Mouse (Mus musculus): ENCODE results near the gene Chd5.

Gene Chd5

DNA sequence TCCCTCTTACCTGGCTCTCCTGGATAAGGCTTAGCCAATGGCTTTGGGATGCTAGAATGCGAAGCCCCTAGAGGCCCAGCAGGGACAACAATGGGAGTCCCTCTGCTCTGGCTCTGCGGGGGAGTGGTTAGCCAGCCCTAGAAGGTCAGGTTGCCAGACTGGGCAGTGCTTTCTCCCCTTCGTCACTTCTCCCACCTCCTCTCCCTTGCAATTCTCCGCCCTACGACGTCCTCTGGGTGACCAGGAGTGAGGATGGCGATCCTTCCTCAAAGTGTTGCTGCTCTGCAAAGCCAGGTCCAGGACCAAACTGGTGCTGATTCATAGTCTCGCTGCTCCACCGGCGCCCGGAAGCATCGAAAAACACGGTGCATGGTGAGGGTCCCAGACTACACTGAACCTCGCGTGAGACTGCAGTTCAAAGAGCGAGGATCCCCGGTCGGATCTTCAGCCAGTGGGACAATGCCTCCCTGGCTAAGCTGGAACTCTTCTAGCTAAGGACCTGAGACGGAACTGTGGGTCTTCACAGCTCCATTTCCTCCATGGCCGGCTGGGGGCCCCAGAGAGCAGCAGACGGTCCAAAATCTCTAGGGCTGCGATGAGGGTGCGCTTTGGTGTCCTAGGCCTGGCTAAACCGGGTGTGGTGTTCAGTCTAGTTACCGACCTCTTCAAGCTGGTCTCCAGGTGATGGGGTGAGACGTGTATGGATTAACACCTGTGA lies 19.8 kb upstream of the Chd5 start, which contains the start of gene Rnf207:
Rnf207 (minus strand) TSS at position 477 of the 718 bp plus-strand sequence.
- peak; percentile 30 for DNase-seq (ENCODE audit: low spot score)

DNA sequence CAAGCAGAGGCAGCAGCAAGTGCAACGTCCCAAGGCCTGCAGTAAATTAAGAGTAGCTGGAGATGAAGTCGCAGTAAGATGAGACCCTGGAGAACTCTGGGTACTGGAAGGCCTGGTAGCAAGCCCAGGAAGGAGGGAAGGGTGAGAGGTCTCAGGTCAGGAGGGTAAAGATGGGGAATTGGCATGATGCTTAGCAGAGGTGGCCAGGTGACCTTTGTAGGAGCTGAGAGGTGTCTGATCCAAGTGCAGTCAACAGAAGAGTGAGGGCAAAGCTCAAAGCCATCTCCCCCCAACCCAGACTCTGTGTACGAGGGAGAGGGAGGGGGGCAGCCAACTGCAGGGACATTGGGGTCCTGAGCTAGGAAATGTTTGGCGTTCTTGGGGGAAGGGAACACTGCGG lies 17.0 kb upstream of the Chd5 start:
- DNase-seq (ENCODE audit: low spot score), result no peak

DNA sequence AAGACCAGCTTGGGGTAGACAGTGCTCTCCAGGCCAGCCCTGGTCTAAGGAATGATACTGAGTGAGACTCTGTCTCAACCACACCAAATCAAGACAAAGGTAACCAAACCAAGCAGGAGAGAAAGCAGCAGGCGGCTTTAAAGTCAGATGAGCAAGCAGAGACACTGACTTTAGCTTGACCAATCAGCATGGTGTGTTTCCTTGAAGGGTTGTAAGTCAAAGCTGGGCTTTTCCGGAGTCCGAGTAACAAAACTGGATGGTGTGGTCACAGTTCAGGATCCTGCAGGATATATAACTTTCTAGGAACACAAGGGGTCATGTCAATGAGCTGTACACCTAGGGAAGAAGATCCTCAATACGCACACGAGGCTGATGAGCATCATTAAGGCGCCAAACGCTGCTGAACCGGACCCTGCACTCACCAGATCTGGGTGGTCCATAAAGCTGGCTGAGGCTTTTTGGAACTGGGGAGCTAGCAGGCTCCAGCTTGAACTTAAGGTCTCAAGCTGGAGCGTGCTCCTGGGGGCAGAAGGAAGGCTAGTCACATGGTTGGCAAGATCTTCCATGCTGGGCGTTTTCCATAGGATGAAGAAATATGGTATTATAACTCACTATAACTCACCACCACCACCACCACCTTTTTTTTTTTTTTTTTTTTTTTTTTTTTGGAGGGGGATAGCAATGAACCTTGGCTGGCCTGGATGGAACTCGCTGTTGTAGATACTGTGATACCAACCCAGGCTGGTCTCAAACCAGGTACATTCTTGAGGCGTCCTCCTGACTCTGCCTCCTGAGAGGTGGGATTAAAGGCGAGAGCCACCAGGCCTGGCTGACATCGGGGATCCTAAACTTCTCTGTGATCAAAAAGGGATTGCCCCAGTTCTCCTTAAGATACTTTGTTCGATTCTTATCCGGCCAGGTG lies 13.5 kb upstream of the Chd5 start:
- DNase-seq (ENCODE audit: low spot score), result no peak

DNA sequence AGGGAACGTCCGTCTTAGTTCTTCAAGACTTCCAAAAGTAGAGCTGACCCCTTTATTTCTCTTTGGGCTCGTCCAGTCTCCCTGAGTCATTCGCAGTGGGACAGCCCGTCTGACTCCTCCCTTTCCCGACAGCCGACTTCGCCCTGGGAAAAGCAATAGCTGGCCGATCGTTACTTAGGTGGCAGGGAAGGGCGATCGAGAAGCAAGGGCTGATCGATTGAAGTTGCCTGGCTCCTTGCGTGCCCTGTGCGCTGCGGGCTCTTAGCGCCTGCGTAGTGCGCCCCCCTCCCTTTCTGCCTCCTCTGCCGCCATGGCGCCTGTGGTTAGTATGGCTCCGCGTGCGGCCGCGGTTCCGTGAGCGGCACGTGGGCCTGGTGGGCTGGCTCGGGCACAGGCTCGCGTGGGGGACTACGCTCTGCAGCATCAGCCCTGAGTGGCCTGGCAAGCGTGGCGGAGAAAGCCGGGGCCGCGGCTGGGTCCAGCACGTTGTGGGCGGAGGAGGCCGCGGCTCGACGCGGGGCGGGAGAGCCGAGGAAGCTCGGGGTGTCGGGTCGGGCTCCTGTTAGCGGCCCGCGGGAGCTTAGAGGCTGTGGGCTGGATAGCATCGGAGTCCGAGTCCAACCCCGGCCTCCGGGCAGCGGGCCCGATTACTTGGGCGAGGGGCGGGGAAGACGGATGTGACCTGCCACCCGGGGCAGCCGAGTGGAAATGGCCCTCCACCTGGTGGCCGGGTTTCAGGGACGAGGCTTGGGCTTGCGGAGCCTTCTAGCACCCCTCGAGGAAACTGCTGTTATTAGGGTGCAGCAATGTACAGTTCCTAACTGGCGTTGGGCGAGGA lies 12.7 kb upstream of the Chd5 start, which contains the start of gene Rpl22:
Rpl22 (plus strand) TSS at position 169 of the 838 bp plus-strand sequence.
- DNase-seq (ENCODE audit: low spot score), result peak; percentile 97

DNA sequence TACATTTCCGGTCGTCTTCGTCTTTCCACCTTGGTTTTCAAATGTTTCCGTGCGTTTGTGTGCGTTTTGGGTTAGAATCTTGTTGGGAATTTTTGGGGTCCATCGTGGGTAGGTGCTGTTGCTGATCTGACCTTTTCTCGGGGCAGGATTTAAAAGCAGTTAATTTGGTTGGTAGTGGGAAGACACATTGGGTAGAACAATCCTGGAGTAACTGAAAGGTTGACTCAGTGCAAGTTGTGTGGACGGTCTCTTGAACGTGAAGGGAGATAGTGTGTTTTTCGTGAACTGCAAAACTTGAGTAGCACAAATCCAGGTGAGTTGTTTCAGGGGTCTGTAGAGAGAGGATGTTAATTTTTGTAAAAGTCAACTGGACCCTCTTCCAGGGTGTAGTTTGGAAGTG lies 11.9 kb upstream of the Chd5 start:
- no peak for DNase-seq (ENCODE audit: low spot score)

- DNase-seq (ENCODE audit: low spot score), result no peak
These were observed 9.8 kb upstream of the Chd5 start for GRCm38 (mm10) chr4:152328691-152329090.

GRCm38 (mm10) chr4:152332952-152333351 lies 5.5 kb upstream of the Chd5 start:
- no peak for DNase-seq (ENCODE audit: low spot score)

DNA sequence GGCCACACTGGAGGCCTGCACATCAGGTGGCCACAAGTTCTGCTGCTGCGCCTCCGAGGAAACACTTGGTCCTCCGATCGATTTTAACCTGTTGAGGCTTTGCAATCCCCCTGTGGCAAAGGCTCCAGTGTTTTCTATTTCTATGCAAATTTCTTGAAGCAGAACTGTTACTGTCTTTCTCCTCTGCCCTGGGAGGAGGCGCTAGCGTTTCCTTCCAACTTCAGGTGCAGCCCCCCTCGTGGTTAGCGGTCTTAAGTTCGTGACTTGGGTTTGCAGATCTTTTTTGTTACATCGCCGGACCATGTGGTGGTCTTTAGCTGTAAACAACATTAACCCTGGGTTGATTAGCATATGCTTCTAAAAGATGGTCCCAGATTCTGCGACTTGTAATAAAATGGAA lies 4.9 kb upstream of the Chd5 start:
- DNase-seq (ENCODE audit: low spot score), result no peak

DNA sequence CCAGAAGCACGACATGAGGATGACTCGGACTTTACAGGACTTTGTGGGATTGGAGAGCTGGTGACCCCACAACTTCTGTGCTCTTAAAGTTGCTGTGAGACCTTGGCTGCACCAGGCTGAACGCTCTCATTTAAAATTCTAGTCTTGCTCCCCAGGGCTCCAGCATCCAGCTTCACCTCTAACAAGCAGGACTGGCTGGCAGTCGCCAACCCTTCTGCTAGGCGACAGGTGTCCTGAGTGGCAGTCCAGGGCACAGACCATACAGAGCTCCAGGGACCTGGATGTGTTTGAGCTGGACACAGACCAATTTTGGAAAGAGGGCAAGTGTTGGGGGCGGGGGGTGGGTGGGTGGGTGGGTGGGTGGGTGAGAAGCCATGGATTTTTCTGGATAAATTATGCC lies 679 bp upstream of the Chd5 start:
- no peak for DNase-seq (ENCODE audit: low spot score)

DNA sequence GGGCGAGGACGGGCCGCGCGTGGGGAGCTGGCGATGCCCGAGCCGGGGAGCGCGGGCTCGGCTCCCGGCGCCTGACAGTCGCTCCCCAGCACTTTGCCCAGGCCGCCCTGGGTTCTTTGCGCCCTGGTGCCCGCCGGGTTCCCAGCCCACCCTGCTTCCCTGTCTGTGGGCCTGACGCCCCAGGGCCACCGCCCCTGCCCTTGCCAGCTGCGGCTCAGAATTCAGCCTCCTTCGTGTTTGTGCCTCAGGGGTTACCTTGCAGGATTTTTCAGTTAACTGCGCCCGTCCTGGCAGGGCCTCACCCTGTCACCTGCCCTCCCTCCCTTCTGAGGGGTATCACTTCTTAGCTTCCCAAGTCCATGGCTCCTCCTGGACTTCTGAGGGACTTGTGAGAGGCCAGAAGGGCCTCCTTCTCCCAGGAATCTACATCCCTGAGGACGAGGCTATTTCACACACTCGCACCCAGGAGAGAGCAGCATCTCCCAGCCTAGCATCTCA lies 891 bp downstream of the Chd5 start:
- DNase-seq (ENCODE audit: low spot score), result no peak

- DNase-seq (ENCODE audit: low spot score), result peak; percentile 67
These were observed 2.3 kb downstream of the Chd5 start for GRCm38 (mm10) chr4:152340584-152341284.

DNA sequence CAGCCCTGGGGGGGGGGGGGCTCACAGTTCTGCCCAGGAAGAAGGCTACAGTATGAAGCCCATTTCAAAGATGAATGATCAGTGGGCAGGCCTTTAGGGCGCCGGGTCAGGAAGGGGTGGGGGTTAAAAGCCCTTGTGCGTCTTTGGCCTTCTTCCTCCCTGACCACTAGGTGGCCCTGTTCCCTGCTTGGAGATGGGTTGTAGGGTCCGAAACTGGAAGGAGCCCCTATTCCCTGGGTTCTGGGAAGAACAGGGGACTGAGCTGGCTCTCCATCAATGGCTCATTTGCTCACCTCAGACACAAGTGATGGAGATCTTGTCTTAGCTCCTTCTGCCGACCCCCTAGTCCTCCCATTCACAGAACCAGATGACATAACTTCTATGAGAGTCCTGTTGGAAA lies 4.8 kb downstream of the Chd5 start:
- no peak for DNase-seq (ENCODE audit: low spot score)

GRCm38 (mm10) chr4:152344651-152345050 lies 6.2 kb downstream of the Chd5 start:
- DNase-seq (ENCODE audit: low spot score), result no peak

GRCm38 (mm10) chr4:152345120-152345889 lies 6.9 kb downstream of the Chd5 start:
- DNase-seq (ENCODE audit: low spot score), result no peak

DNA sequence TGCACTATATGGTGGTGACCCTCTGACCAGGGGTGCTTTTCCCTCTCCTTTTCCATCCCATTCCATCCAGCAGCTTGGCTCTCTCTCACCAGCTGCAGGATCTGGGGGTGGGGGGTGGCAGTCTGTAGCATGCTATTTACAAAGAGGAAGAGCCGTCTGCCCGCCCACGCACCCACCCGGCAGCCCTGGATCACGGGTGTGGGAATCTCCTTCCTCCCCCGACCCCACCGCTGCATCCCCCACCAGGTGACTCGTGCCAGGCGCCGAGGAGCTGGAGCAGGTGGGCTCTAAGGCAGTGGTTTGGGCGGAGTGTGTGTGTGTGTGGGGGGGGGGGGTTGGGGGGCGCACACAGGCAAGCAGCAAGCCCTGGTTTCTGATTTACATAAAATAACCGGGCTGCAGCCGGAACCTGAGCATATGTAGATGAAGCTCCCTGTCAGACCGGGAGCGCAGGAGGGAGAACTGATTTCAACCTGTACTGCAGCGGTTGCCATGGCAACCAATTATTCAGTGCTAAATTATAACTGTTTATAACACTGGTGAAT lies 11.5 kb downstream of the Chd5 start:
- no peak for DNase-seq (ENCODE audit: low spot score)

DNA sequence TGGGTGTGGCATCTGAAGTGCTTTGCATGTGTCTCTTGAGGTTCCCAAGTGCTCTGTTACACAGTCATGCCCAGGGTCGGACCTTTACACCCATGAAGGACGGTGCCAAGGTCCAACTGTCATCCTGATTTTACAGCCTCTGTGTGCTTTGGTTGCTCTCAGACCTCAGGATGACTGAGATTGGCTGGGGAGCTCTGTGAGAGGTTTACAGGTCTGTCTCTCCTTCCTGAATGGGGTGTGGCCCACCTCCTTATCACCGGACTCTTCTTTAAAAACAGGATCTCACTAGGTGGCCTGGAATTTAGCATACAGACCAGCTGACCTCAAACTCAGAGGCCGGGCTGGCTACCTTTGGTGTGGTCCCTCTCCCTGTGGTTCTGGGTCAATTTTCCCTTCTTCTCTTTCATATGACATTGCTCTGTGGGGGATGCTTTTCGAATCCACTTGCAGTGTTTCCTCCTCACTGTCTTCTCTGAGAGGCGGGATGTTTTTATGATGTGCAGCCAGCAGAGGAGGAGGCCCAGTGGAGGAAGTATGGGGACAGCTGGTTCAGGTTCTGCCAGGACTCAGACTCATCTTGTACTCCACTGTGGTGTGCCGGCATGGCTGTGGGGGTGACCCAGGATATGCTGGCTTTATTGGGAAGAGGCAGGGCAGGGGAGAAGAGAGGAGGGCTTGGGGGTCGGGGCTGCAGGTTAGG lies 12.4 kb downstream of the Chd5 start:
- no peak for DNase-seq (ENCODE audit: low spot score)

DNA sequence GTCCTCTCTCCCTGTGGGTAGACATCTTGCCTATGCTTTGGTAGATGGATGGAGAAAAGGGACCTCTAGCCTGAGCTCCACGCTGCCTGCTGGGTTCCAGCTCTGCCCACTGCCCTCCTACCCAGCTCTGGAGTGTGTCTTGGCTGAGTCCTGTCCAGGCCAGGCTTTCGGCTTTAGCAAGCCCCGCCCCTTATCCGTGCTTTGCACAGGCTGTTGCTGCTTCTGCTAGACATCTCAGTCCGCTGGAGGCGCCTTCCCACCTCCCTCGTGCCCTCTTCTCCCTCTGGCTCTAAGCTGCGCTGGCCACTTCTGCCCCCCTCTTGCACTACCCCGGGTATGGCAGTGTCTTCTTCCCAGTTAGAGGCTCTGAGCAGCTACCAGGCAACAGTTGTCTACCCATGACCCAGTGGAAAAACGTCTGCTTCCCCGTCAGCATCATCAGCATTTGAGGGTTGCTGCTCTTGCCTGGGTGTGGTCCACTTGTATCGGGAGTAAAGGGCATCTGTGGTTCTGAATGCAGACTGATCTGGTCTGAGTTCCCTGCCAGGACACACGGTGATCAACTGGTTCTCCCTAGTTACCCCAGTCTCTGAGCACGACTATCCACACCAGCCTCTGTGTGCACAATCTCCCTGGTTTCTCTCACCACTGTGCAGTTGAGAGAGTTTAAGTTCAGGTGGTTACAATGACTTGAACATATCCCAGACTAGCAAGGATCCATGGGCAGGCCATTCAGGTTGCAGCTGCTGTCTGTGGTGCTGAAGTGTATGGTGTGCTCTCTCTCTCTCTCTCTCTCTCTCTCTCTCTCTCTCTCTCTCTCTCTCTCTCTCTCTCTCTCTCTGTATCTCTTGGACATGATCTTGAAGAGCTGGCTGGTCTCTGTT lies 13.2 kb downstream of the Chd5 start:
- DNase-seq (ENCODE audit: low spot score), result no peak

DNA sequence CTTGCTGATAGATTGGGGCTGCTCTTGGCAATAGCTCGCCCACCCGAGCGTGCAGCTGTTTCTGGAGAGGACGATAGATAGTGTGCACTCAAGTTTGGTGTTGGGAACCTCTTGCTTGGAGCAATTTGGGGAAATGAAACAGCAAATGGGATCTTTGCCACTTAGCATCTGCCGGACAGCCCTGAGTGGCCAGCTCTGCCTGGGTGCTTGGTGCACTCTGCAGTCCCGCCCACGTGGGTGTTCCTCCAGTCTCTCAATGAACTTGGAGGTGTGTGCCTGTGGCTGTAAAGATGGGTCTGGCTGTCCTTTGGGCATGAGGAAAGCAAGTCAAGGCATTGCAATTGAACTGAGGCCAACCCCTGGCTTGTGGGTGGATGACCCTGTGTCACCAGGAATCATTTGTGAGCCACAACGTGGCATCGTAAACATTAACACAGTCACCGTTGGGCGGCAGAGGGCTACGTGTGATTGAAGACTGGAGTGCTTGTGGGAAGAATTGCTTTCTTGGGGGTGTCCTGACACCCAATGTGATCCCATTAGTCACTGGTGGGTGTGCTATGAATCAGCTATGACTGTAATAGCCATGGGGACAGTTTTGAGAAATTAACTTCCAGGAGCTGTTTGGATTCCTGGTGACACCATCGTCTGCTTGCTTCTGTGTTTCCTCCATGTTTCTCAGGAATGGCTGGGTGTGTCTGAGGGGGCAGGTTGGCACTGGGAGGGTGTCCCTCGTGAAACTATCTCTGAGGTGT lies 15.6 kb downstream of the Chd5 start:
- no peak for DNase-seq (ENCODE audit: low spot score)
